Mouse (Mus musculus) kidney, postnatal 25 days (tissue): Measurements from ENCODE around the gene Spata20.

Experiments
- DNase-seq, 2 experiments: peaks; one replicate each; pipeline ENCODE4 v3.0.0; 2021; ENCODE audit warnings: mixed read lengths in 2 of 2

Gene Spata20

GRCm38 (mm10) chr11:94481963-94482362 is 4.0 kb downstream of the Spata20 start:
- DNase-seq, result no peak

GRCm38 (mm10) chr11:94480382-94480781 is 5.6 kb downstream of the Spata20 start:
- no peak for DNase-seq

GRCm38 (mm10) chr11:94477651-94478050 is 8.3 kb downstream of the Spata20 start:
- no peak for DNase-seq

GRCm38 (mm10) chr11:94475722-94476121 is 10.3 kb downstream of the Spata20 start:
- DNase-seq, result peak; percentile 49 to 70

DNA sequence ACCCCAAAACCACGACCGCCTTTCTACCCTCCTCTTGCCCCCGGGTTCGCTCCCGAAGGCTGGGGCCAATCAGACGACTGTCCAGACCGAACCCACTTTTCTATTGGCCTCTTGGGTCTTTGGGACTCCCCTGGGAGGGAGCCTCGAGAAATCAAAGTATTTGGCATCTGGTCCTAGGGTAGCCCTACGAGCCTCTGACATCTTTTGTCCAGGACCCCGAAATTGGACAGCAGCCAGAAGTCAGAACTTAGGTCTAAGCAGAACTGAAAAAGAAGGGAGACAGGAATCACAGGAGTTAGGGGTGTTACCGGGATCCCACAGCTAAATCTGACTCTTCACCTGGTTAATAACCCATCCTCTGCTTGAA is 11.5 kb downstream of the Spata20 start:
- no peak for DNase-seq

DNA sequence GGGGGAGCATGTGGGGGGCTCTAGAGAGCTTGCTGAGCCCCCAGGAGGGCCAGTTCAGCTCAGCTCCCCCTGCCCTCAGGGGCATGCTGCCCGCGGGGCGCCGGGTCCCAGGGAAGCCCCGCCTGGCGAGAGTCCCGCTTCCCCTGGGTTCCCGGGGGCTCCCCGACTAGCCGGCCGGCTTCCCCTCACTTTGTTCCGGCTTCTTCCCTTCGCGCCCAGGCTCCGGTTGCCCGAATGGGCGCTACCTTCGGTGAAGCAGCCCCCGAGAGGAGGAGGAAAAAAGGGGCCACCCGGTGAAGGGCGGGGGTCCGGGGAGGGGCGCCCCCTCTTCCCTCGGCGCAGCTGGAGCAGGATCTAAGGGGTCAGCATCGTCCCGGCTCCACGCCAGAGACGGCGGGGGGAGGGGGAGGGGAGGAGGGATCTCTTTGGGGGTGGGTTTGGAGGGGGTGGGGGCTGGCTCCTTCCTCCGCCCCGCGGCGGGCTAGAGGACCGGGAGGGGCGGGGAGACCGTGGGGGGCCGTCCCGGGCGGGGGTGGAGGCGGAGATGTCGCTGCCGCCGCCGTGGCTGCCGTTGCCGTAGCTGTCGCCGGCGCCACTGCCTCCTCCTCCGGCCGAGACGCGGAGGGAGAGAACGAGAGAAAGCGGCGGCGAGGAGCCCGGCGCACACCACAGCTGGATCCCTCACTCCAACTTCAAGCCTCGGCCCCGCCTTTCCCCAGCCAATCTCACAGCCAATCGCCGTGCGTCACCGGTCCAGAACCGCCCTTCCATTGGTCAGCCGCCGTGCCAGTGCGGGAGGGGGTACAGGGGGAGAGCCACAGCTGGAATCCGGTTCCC is 12.1 kb downstream of the Spata20 start, which contains the start of gene Cacna1g:
TSS of gene Cacna1g (minus strand) at position 492 of the 837 bp plus-strand sequence.
- peak; percentile 90 to 95 for DNase-seq

DNA sequence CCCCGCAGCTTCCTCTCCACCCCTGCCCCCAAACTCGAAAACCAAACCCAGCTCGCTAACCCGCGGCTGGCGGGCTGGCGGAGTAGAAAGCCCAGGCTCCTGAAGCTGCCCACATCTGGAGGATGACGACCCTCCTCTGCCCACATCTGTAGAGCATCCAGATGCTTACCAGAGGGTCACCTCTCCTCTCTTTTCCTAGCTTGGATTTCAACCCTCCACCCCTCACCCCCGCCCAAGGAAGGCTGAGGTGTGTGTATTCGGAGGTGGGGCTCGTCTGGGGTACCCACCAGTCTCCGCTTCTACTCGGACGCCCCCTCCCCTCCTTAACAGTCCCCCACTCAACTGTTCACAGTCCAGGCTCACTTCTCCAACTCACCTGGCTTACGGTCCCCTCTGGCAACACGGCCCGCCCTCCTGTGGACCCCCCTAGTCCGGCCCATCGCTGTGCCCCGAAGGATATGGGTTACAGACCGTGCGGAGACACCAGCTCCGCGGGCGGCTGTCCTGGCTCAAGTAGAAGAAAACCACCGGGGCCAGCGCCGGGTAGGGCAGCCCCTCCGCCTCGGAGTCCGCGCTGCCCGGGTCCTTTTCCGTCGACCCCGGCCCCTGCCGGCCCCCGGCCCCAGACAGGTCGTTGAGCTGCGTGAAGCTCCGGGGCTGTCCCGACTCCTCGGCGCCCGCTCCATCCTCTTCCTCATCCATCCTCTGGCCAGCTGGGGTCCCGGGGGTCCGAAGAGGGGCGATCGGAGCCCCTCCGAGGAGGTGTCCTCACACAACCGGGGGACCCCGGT is 12.9 kb downstream of the Spata20 start:
- DNase-seq, result no peak

DNA sequence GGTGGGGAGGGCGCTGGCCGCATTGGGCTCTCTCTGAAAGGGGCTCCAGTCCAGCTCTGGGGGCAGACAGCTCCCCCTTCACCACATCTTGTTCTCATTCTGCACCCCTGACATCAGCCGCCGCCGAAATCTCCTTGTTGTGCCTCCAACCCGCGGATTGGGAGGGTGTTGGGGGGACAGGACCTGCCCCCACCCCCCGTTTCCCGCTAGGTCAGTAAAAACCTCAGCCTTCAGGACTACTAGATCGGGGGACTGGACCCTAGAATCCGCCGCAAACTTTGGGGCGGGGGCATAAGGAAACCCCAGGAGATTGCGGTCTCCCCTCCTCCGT is 13.4 kb downstream of the Spata20 start:
- no peak for DNase-seq

- no peak for DNase-seq
These were observed 14.0 kb downstream of the Spata20 start for GRCm38 (mm10) chr11:94471740-94472584.

DNA sequence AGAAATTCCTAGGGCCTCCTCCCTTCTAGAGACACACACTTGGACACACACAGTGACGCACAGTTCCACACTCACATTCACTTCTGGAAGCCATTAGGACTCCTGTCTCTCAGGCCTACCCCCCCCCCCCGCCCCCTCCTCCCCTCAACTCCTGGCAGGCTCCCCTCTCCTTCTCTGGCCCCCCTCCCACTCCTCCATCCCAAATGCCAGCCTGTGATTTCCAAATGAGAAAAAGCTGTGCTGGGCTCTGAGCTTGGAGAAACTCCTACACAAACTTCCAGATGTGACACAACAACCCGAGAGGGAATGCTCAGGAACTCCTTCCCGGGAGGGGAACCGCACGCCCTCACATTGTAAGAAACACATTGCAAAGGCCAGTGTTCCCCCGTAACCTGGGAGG is 15.6 kb downstream of the Spata20 start:
- DNase-seq, result no peak

- no peak for DNase-seq
These were observed 16.6 kb downstream of the Spata20 start for GRCm38 (mm10) chr11:94469136-94470064.

DNA sequence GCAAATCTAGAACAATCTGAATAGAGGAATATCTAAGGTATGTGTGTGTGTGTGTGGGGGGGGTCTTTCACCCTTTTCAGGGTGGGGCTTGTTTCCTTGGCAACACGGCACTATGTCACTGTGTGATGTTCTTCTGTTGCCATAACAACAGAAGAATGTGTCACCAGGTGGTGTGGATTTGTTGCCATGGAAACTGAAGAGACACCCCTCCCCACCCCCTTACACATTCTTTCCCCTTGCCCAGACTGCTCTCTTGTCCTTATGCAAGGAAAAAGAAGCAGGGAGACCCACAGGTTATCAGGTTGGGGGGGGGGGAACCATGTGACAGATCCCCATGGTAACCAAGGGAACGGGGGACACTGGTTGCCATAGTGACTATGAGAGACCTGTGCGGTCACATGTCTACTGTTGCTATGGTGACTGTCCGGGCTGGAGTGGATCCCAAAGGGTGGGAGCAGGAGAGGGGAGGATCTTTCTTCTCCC is 17.4 kb downstream of the Spata20 start:
- DNase-seq, result no peak

- DNase-seq, result no peak
These were observed 19.6 kb downstream of the Spata20 start for GRCm38 (mm10) chr11:94466333-94466855.

DNA sequence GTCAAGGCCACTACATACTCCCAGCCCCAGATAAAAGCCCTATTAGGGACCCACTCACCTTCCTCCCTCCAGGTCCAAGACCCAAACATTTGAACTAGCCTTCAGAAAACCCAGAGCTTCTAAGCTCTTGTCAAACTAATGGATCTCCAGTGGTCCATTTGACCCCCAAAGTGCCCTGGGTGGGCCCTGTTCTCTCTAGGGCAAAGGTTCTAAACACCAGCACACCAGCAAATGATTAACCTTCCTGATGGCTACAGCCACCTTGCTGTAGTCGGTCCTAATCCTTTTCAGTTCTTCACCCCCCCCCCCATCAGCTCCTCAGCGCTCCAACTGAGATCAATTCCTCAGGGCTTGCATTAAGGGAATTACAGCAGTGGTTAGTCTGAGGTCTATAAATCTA is 21.8 kb downstream of the Spata20 start:
- DNase-seq, result peak in 1 of 2 experiments; percentile 68

DNA sequence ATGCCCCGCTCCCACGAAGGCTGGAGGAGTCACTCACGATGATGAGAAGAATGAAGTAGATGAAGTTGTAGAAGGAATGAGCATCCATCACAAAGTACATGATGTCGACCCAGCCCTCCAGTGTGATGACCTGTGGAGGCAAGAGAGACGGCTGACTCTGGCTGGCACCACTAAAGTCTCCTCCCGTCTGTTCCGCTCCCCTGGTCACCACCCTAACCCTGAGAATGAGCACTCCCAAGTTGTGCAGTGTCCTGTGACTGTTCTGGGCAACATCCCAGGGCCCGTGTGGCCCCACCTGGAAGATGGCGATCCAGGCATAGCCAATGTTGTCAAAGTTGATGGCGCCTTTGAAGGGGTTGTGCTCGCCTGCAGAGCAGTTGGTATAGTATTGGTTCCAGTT is 24.1 kb downstream of the Spata20 start:
- DNase-seq, result peak; percentile 70 to 88

DNA sequence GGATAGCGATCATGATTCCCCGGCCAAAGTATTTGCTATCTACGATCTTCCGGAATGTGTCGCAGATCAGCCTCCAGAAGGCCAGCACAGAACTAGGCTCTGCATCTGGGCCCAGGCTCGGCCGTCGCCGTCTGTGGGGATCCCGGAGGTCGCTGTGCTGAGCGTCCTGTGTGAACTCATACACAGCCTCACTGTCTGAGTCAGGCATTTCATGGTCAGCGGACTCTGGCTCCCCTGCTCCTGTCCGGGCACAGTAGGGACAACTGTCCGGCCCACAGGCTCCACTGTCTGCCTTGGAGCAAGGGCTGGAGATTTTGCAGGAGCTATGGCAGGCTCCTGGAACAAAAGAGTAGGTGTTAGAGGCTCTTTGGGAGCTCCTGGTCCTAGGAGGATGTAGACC is 29.0 kb downstream of the Spata20 start:
- no peak for DNase-seq

DNA sequence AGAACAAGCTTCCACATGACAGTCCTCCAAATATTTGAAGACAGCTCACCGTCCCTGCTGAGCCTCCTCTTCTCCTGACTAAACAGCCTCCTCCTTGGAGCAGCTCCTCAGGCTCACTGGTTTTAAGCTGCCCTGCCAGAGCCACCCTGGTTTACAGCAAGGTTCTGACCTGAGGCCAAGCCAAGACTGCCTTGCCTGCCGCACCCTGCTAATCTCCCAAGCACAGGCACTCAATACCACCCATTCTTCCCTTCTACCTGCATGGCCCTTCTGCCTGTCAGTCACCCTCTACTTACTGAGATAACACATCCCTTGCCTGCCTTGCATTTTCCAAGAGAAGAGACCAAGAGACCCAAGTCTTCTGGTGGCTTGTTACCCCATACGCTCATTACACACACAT is 29.6 kb downstream of the Spata20 start:
- DNase-seq, result no peak

- no peak for DNase-seq
These were observed 30.7 kb downstream of the Spata20 start for GRCm38 (mm10) chr11:94455161-94455820.

DNA sequence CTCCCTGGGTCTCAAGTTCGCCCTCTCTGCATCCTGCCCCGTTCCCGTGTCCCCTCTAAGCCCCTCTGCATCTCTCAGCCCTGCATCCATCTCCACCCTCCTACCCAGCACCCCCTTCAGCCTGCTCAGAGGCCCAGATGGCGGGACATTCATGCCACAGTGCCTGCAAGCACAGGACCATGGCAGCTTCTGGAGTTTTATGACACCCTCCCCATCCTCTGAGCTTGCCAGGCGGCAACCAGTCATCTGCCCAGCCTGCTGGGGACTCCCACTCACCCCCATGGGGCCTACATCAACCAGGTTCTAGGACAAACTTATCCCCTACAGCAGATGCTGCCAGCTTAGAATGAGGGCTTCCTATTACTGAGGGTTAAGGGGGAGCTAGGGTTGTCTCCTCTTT is 31.2 kb downstream of the Spata20 start:
- no peak for DNase-seq

DNA sequence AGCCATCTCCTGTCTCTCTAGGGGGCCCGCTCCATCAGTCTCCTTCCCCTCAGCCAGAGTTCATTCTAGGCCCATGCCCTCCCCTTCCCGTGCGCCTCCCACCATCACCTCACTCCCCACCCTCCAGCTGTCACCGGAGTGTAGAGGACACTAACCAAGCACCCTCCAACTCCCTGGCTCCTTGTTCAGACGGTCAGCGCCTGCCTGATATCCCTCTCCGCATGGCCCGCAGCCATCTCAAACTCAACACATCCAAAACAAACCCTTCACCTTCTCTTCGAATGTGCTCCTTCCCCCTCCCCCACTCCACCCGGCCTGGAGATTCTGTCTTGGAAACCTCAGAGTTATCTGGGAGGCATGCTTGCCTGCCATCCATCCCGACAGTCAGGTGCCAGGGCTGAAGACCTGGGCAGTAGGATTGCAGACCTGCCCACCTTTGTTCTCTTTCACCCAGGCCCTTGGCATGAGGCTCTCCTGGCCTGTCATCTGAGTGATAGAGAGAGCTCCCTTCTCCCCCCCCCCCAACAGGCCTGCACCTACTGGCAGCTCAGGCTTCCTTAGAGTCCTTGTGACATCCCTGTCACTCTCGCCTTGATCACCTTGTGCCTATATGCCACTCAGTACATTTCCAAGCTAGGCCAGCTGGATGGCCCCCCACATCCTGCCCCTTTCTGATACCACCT is 34.7 kb downstream of the Spata20 start:
- no peak for DNase-seq
